Mouse (Mus musculus): ENCODE results near the gene Sgce. TPM values are rescaled to one million over a fixed set of nuclear protein-coding genes. Genes with fewer than 3 reads are reported as not detected.
"Not testable (repeated sequence)": the region's sequence is repeated elsewhere in the genome, so short reads cannot be mapped to it uniquely, and the experiment has no call there.

Sgce gene
- polyA plus RNA-seq (2015; fragmentation: Nextera tagmentation; extraction: Ambion mirVana) = 19.6 and 20.8 TPM in 2 replicates

- WGBS (ENCODE audit: insufficient replicate concordance) = 48% methylated on average over 38 of the region's 38 CpGs
- Histone ChIP-seq H3K4me1 (replicated peaks) (peaks cover 9% of the 10 kb centered on the region; the same call in 1 of the 2 replicates), H3K27me3 (peaks cover 33% of the 10 kb centered on the region), H3K36me3 (replicated peaks) (no peaks in the 10 kb centered on the region), H3K9ac (no peak within 1 kb of the TSS; the same call in 1 of the 2 replicates), H3K9me3 (replicated peaks) (no peaks in the 10 kb centered on the region), H3K4me2 (peak within 1 kb of the TSS; percentile 55), H3K27ac (replicated peaks) (no peak within 1 kb of the TSS; the same call in 1 of the 2 replicates), H3K4me3 (replicated peaks) (peak within 1 kb of the TSS; percentile 49)
- ATAC-seq (ENCODE audit: insufficient read depth) = peak; percentile 27; the same call in 1 of the 2 replicates
Observed at GRCm38 (mm10) chr6:4746696-4747439, at the start of gene Sgce, which contains the start of gene Peg10. TSS of gene Sgce (minus strand) at chr6:4747207. TSS of gene Peg10 (plus strand) at chr6:4747306.

GRCm38 (mm10) chr6:4796281-4796680 lies 49.3 kb upstream of the Sgce start:
- Histone ChIP-seq H3K4me2 (no peak overlapping the region), H3K9ac (no peak overlapping the region), H3K9me3 (replicated peaks) (no peaks in the 10 kb centered on the region), H3K27ac (replicated peaks) (no peak overlapping the region), H3K4me3 (replicated peaks) (no peak overlapping the region), H3K4me1 (replicated peaks) (no peaks in the 10 kb centered on the region), H3K27me3 (no peaks in the 10 kb centered on the region), H3K36me3 (replicated peaks) (no peaks in the 10 kb centered on the region)
- 56% methylated on average over 1 of the region's 1 CpGs for WGBS (ENCODE audit: insufficient replicate concordance)
- ATAC-seq (ENCODE audit: insufficient read depth) = no peak

- Histone ChIP-seq H3K36me3 (replicated peaks) (no peaks in the 10 kb centered on the region), H3K9ac (no peak overlapping the region), H3K27me3 (no peaks in the 10 kb centered on the region), H3K4me1 (replicated peaks) (no peaks in the 10 kb centered on the region), H3K4me3 (replicated peaks) (no peak overlapping the region), H3K27ac (replicated peaks) (no peak overlapping the region), H3K4me2 (no peak overlapping the region), H3K9me3 (replicated peaks) (no peaks in the 10 kb centered on the region)
- peak; percentile 87 for ATAC-seq (ENCODE audit: insufficient read depth)
- WGBS (ENCODE audit: insufficient replicate concordance) = 41% methylated on average over 2 of the region's 2 CpGs
Observed at GRCm38 (mm10) chr6:4762252-4762651, 15.2 kb upstream of the Sgce start.

- H3K9me3 ChIP-seq (replicated peaks); H3K27ac ChIP-seq (replicated peaks); H3K4me2 ChIP-seq; H3K9ac ChIP-seq; ATAC-seq (ENCODE audit: insufficient read depth); H3K4me1 ChIP-seq (replicated peaks); H3K4me3 ChIP-seq (replicated peaks); H3K27me3 ChIP-seq; H3K36me3 ChIP-seq (replicated peaks): not testable (repeated sequence)
- WGBS (ENCODE audit: insufficient replicate concordance) = 31% methylated on average over 3 of the region's 3 CpGs
Observed at GRCm38 (mm10) chr6:4761415-4762142, 14.6 kb upstream of the Sgce start.

GRCm38 (mm10) chr6:4754886-4755285 lies 7.9 kb upstream of the Sgce start:
- 80% methylated on average over 16 of the region's 16 CpGs for WGBS (ENCODE audit: insufficient replicate concordance)
- Histone ChIP-seq H3K9me3 (replicated peaks) (no peaks in the 10 kb centered on the region), H3K4me2 (no peak overlapping the region), H3K36me3 (replicated peaks) (peaks cover 2% of the 10 kb centered on the region; the same call in 1 of the 2 replicates), H3K27ac (replicated peaks) (no peak overlapping the region), H3K9ac (no peak overlapping the region), H3K27me3 (no peaks in the 10 kb centered on the region), H3K4me3 (replicated peaks) (no peak overlapping the region), H3K4me1 (replicated peaks) (no peaks in the 10 kb centered on the region)
- ATAC-seq (ENCODE audit: insufficient read depth) = no peak

- no peak overlapping the region for H3K9ac ChIP-seq
- no peaks in the 10 kb centered on the region for H3K9me3 ChIP-seq (replicated peaks)
- no peaks in the 10 kb centered on the region for H3K4me1 ChIP-seq (replicated peaks)
- H3K27ac ChIP-seq (replicated peaks) = no peak overlapping the region
- no peak overlapping the region for H3K4me2 ChIP-seq
- H3K36me3 ChIP-seq (replicated peaks) = peaks cover 2% of the 10 kb centered on the region; the same call in 1 of the 2 replicates
- no peaks in the 10 kb centered on the region for H3K27me3 ChIP-seq
- no peak for ATAC-seq (ENCODE audit: insufficient read depth)
- 80% methylated on average over 10 of the region's 10 CpGs for WGBS (ENCODE audit: insufficient replicate concordance)
- H3K4me3 ChIP-seq (replicated peaks) = no peak overlapping the region
Observed at GRCm38 (mm10) chr6:4754286-4754685, 7.3 kb upstream of the Sgce start.

- no peak overlapping the region for H3K27ac ChIP-seq (replicated peaks)
- H3K9ac ChIP-seq = no peak overlapping the region
- H3K36me3 ChIP-seq (replicated peaks) = peaks cover 2% of the 10 kb centered on the region; the same call in 1 of the 2 replicates
- ATAC-seq (ENCODE audit: insufficient read depth) = no peak
- no peak overlapping the region for H3K4me2 ChIP-seq
- WGBS (ENCODE audit: insufficient replicate concordance) = 55% methylated on average over 4 of the region's 4 CpGs
- H3K27me3 ChIP-seq = peaks cover 27% of the 10 kb centered on the region
- H3K4me3 ChIP-seq (replicated peaks) = no peak overlapping the region
- peaks cover 9% of the 10 kb centered on the region; the same call in 1 of the 2 replicates for H3K4me1 ChIP-seq (replicated peaks)
- no peaks in the 10 kb centered on the region for H3K9me3 ChIP-seq (replicated peaks)
Observed at GRCm38 (mm10) chr6:4751355-4751754, 4.3 kb upstream of the Sgce start.

GRCm38 (mm10) chr6:4749091-4749490 lies 2.1 kb upstream of the Sgce start:
- Histone ChIP-seq H3K27ac (replicated peaks) (no peak overlapping the region), H3K4me3 (replicated peaks) (peak overlapping the region; percentile 44), H3K4me1 (replicated peaks) (peaks cover 9% of the 10 kb centered on the region; the same call in 1 of the 2 replicates), H3K4me2 (peak overlapping the region; percentile 55), H3K36me3 (replicated peaks) (no peaks in the 10 kb centered on the region), H3K9me3 (replicated peaks) (no peaks in the 10 kb centered on the region), H3K27me3 (peaks cover 33% of the 10 kb centered on the region), H3K9ac (no peak overlapping the region)
- ATAC-seq (ENCODE audit: insufficient read depth) = peak; percentile 92
- WGBS (ENCODE audit: insufficient replicate concordance) = 42% methylated on average over 22 of the region's 22 CpGs

- Histone ChIP-seq H3K4me1 (replicated peaks) (peaks cover 9% of the 10 kb centered on the region; the same call in 1 of the 2 replicates), H3K4me2 (peak overlapping the region; percentile 55), H3K36me3 (replicated peaks) (no peaks in the 10 kb centered on the region), H3K27me3 (peaks cover 33% of the 10 kb centered on the region), H3K9ac (no peak overlapping the region), H3K27ac (replicated peaks) (no peak overlapping the region), H3K9me3 (replicated peaks) (no peaks in the 10 kb centered on the region), H3K4me3 (replicated peaks) (peak overlapping the region; percentile 44)
- peak; percentile 10; the same call in 1 of the 2 replicates for ATAC-seq (ENCODE audit: insufficient read depth)
- 43% methylated on average over 15 of the region's 15 CpGs for WGBS (ENCODE audit: insufficient replicate concordance)
Observed at GRCm38 (mm10) chr6:4748506-4748961, 1.5 kb upstream of the Sgce start.

- Histone ChIP-seq H3K4me2 (peak overlapping the region; percentile 55), H3K9ac (no peak overlapping the region), H3K36me3 (replicated peaks) (no peaks in the 10 kb centered on the region), H3K27me3 (peaks cover 33% of the 10 kb centered on the region), H3K4me3 (replicated peaks) (peak overlapping the region; percentile 44), H3K9me3 (replicated peaks) (no peaks in the 10 kb centered on the region), H3K27ac (replicated peaks) (no peak overlapping the region), H3K4me1 (replicated peaks) (peaks cover 9% of the 10 kb centered on the region; the same call in 1 of the 2 replicates)
- no peak for ATAC-seq (ENCODE audit: insufficient read depth)
- 49% methylated on average over 71 of the region's 71 CpGs for WGBS (ENCODE audit: insufficient replicate concordance)
Observed at GRCm38 (mm10) chr6:4747677-4748505, 884 bp upstream of the Sgce start.

Data from liver, embryonic 15.5 days (tissue).